In genomic region chr9:49745696-49746095, GRCm38 (mm10) we compare ENCODE assay signal across 11 mouse cellular contexts. TPM values are rescaled to one million over a fixed set of nuclear protein-coding genes. Genes with fewer than 3 reads are reported as not detected.
A peak's percentile ranks its signal among the peaks of the same experiment; 100 is the strongest.
DNase-seq lines count a peak whose midpoint lies in the region; ATAC-seq lines count a peak whose summit lies in the region.
"Had no signal": no experiment of that assay in that cellular context is flagged by ENCODE, and none has a peak within 500 bp of the region (broad histone marks: within the 10 kb centered on the region; RNA-seq: fewer than 3 reads in every experiment).

No protein-coding gene starts in this region.

- peak; percentile 72 to 79 for DNase-seq in cerebellum, postnatal 10 days
- DNase-seq in cerebellum, adult 18-20 months = no peak
- DNase-seq in midbrain, embryonic 11.5 days (ENCODE audit: low spot score, missing footprints) = peak; percentile 79
- no peak for DNase-seq in midbrain, embryonic 10.5 days (ENCODE audit: low spot score)
- DNase-seq in retina, postnatal 1 day = peak; percentile 97
- DNase-seq in ovary, adult 18-20 months (ENCODE audit: low spot score) = no peak
- DNase-seq in frontal cortex, postnatal 14 days (ENCODE audit: low spot score in 2 of 2) = no peak

- H3K9me3 ChIP-seq in midbrain, embryonic 11.5 days (ENCODE audit: control insufficient read depth, low read length) = no peaks in the 10 kb centered on the region
- no peaks in the 10 kb centered on the region for H3K9me3 ChIP-seq in midbrain, embryonic 10.5 days (replicated peaks)
- H3K9me3 ChIP-seq in limb, embryonic 12.5 days = no peaks in the 10 kb centered on the region
- H3K9me3 ChIP-seq: embryonic facial prominence, embryonic 13.5 days; stomach, embryonic 15.5 days had no signal

- WGBS in midbrain, embryonic 11.5 days = 65% methylated on average over 4 of the region's 4 CpGs
- WGBS in midbrain, embryonic 10.5 days = 68% methylated on average over 4 of the region's 4 CpGs
- 17% methylated on average over 4 of the region's 4 CpGs for WGBS in limb, embryonic 12.5 days

- no peaks in the 10 kb centered on the region for H3K27me3 ChIP-seq in midbrain, embryonic 11.5 days (ENCODE audit: control insufficient read depth, insufficient read depth, low read length)
- no peaks in the 10 kb centered on the region for H3K27me3 ChIP-seq in midbrain, embryonic 10.5 days (ENCODE audit: low read depth, poor library complexity, severe bottlenecking)
- no peaks in the 10 kb centered on the region for H3K27me3 ChIP-seq in limb, embryonic 12.5 days
- H3K27me3 ChIP-seq: embryonic facial prominence, embryonic 13.5 days; stomach, embryonic 15.5 days had no signal

- no peaks in the 10 kb centered on the region for H3K4me1 ChIP-seq in midbrain, embryonic 11.5 days (ENCODE audit: control insufficient read depth, insufficient read depth, low read length)
- H3K4me1 ChIP-seq in midbrain, embryonic 10.5 days = peaks cover 7% of the 10 kb centered on the region
- H3K4me1 ChIP-seq in limb, embryonic 12.5 days (replicated peaks) = peaks cover 34% of the 10 kb centered on the region

- no peak overlapping the region for H3K4me2 ChIP-seq in midbrain, embryonic 11.5 days
- no peak overlapping the region for H3K4me2 ChIP-seq in limb, embryonic 12.5 days
- H3K4me2 ChIP-seq: embryonic facial prominence, embryonic 13.5 days; stomach, embryonic 15.5 days had no signal

- no peak overlapping the region for H3K4me3 ChIP-seq in midbrain, embryonic 11.5 days (ENCODE audit: low read depth, low read length)
- H3K4me3 ChIP-seq in midbrain, embryonic 10.5 days = no peak overlapping the region
- no peak overlapping the region for H3K4me3 ChIP-seq in limb, embryonic 12.5 days (replicated peaks)
- H3K4me3 ChIP-seq: embryonic facial prominence, embryonic 13.5 days; stomach, embryonic 15.5 days had no signal

- H3K9ac ChIP-seq in midbrain, embryonic 11.5 days (ENCODE audit: low read length) = no peak overlapping the region
- H3K9ac ChIP-seq in limb, embryonic 12.5 days (replicated peaks) = no peak overlapping the region
- H3K9ac ChIP-seq: embryonic facial prominence, embryonic 13.5 days; stomach, embryonic 15.5 days had no signal

- no peaks in the 10 kb centered on the region for H3K36me3 ChIP-seq in midbrain, embryonic 11.5 days (ENCODE audit: control insufficient read depth, insufficient read depth, low read length)
- no peaks in the 10 kb centered on the region for H3K36me3 ChIP-seq in midbrain, embryonic 10.5 days
- no peaks in the 10 kb centered on the region for H3K36me3 ChIP-seq in limb, embryonic 12.5 days
- H3K36me3 ChIP-seq: embryonic facial prominence, embryonic 13.5 days; stomach, embryonic 15.5 days had no signal

- no peak overlapping the region for H3K27ac ChIP-seq in midbrain, embryonic 11.5 days (ENCODE audit: low read depth, low read length)
- no peak overlapping the region for H3K27ac ChIP-seq in midbrain, embryonic 10.5 days (replicated peaks)
- H3K27ac ChIP-seq in limb, embryonic 12.5 days = peak overlapping the region; percentile 53
- H3K27ac ChIP-seq: embryonic facial prominence, embryonic 13.5 days; macrophage; stomach, embryonic 15.5 days had no signal

- ATAC-seq in midbrain, embryonic 11.5 days (ENCODE audit: low FRiP score) = 0 out of 2 replicates have a peak, but pooled peaks have one; percentile 62
- ATAC-seq in limb, embryonic 12.5 days (ENCODE audit: insufficient number of reproducible peaks, insufficient read depth, low FRiP score, low TSS enrichment, low read depth) = peak; percentile 80

RNA-seq across cellular contexts. Expression of gene Ncam1, which starts 53.0 kb away (rescaled TPM):
- polyA plus RNA-seq in midbrain, embryonic 11.5 days (2014; fragmentation: Nextera tagmentation; extraction: Ambion mirVana) = 107 and 109 TPM in 2 replicates
- 48.9 and 94.9 TPM in 2 replicates for polyA plus RNA-seq in midbrain, embryonic 10.5 days (2016; fragmentation: Nextera tagmentation; extraction: Ambion mirVana)
- polyA plus RNA-seq in limb, embryonic 12.5 days (2016; fragmentation: Nextera tagmentation; extraction: Ambion mirVana) = 48.7 and 59.2 TPM in 2 replicates

Comparison
In these comparisons a context has a peak if more than half of its experiments do, and no peak if none do; other contexts are left out.
1. DNase-seq: peak in cerebellum, postnatal 10 days (2 of 2), midbrain, embryonic 11.5 days (single experiment) and retina, postnatal 1 day (single experiment); none in cerebellum, adult 18-20 months (0 of 2), midbrain, embryonic 10.5 days (single experiment), ovary, adult 18-20 months (single experiment) and frontal cortex, postnatal 14 days (0 of 2).